Mouse (Mus musculus) spleen, adult 2 months (tissue): ENCODE results near the gene Lman2.

ENCODE experiments used
- CTCF ChIP-seq: fragments of 200-500 bp; IDR thresholded peaks from 2 replicates; pipeline ENCODE4 v1.5.1; 2011; ENCODE audit warnings: mild to moderate bottlenecking, inconsistent platforms; ENCODE audit not compliant: insufficient read depth, insufficient read length, insufficient replicate concordance; ENCODE audit errors: extremely low read depth
- POLR2A ChIP-seq: fragments of 200-500 bp; IDR thresholded peaks from 2 replicates; pipeline ENCODE4 v1.6.1; 2011; ENCODE audit warnings: low read depth, low read length, inconsistent platforms

DNA sequence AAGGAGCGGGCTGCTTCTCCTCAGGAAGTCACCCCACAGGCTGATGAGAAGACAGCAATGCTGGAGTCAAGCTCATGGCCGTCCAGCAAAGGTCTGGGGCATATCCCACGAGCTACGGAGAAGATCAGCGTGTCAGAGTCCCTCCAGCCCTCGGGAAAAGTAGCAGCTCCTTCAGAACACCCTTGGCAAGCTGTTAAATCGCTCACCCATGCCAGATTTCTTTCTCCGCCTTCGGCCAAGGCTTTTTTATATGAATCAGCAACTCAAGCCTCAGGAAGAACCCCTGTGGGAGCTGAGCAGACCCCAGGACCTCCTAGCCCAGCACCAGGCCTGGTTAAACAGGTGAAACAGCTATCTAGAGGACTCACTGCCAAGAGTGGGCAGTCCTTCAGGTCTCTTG is 49.5 kb downstream of the Lman2 start:
- no peak for TF ChIP-seq CTCF
- TF ChIP-seq POLR2A, result no peak
